ENCODE assay signal across 15 mouse cellular contexts in genomic region chr1:169385740-169386424, GRCm38 (mm10).
DNase-seq lines count a peak whose midpoint lies in the region; ATAC-seq and TF ChIP-seq lines count a peak whose summit lies in the region.
"Had no signal": no experiment of that assay in that cellular context is flagged by ENCODE, and none has a peak within 500 bp of the region (broad histone marks: within the 10 kb centered on the region; RNA-seq: fewer than 3 reads in every experiment).

No protein-coding gene starts in this region.

- H3K4me1 ChIP-seq in forebrain, embryonic 14.5 days (ENCODE audit: control insufficient read depth, insufficient read depth, low read length), result no peaks in the 10 kb centered on the region
- H3K4me1 ChIP-seq in forebrain, embryonic 10.5 days, result peaks cover 5% of the 10 kb centered on the region
- no peaks in the 10 kb centered on the region for H3K4me1 ChIP-seq in kidney, postnatal 0 days (replicated peaks; ENCODE audit: insufficient read depth, low read length)
- H3K4me1 ChIP-seq in hindbrain, embryonic 16.5 days (ENCODE audit: control insufficient read depth, insufficient read depth, low read depth, low read length), result no peaks in the 10 kb centered on the region; the same call in 1 of the 2 replicates
- H3K4me1 ChIP-seq in midbrain, embryonic 16.5 days (ENCODE audit: control insufficient read depth, insufficient read depth, low read length), result peaks cover 8% of the 10 kb centered on the region
- H3K4me1 ChIP-seq: limb, embryonic 12.5 days had no signal

- no peaks in the 10 kb centered on the region for H3K27me3 ChIP-seq in forebrain, embryonic 14.5 days (replicated peaks; ENCODE audit: control insufficient read depth, insufficient read depth, low read length)
- no peaks in the 10 kb centered on the region for H3K27me3 ChIP-seq in forebrain, embryonic 10.5 days (ENCODE audit: poor library complexity, severe bottlenecking)
- no peaks in the 10 kb centered on the region for H3K27me3 ChIP-seq in kidney, postnatal 0 days (ENCODE audit: insufficient read depth, low read length)
- no peaks in the 10 kb centered on the region; the same call in none of the 2 replicates for H3K27me3 ChIP-seq in hindbrain, embryonic 16.5 days (replicated peaks; ENCODE audit: control insufficient read depth, insufficient read depth, low read length)
- H3K27me3 ChIP-seq in midbrain, embryonic 16.5 days (ENCODE audit: control insufficient read depth, insufficient read depth, low read depth, low read length), result no peaks in the 10 kb centered on the region
- H3K27me3 ChIP-seq: limb, embryonic 12.5 days had no signal

- H3K36me3 ChIP-seq in forebrain, embryonic 14.5 days (ENCODE audit: control insufficient read depth, insufficient read depth, low read length), result no peaks in the 10 kb centered on the region
- no peaks in the 10 kb centered on the region for H3K36me3 ChIP-seq in forebrain, embryonic 10.5 days (replicated peaks)
- H3K36me3 ChIP-seq in kidney, postnatal 0 days (ENCODE audit: insufficient read depth, low read length), result no peaks in the 10 kb centered on the region
- H3K36me3 ChIP-seq in hindbrain, embryonic 16.5 days (ENCODE audit: control insufficient read depth, insufficient read depth, low read length), result no peaks in the 10 kb centered on the region
- H3K36me3 ChIP-seq in midbrain, embryonic 16.5 days (ENCODE audit: control insufficient read depth, insufficient read depth, low read length), result no peaks in the 10 kb centered on the region
- H3K36me3 ChIP-seq: limb, embryonic 12.5 days had no signal

- DNase-seq in forebrain, embryonic 14.5 days (ENCODE audit: low spot score), result peak; percentile 17
- DNase-seq in forebrain, embryonic 10.5 days (ENCODE audit: extremely low spot score, low spot score), result no peak
- DNase-seq in kidney, postnatal 0 days (ENCODE audit: low spot score), result peak; percentile 19
- DNase-seq in kidney, adult 8-10 months, result no peak
- DNase-seq in adrenal gland, adult 2 months, result no peak
- DNase-seq in urinary bladder, adult 2 months (ENCODE audit: low spot score), result no peak
- DNase-seq: cerebellum, adult 18-20 months; heart, adult 11 months; lung, postnatal 36 days; retina, postnatal 1 day had no signal

- H3K9ac ChIP-seq in forebrain, embryonic 14.5 days (ENCODE audit: low read length), result no peak overlapping the region
- no peak overlapping the region for H3K9ac ChIP-seq in kidney, postnatal 0 days (ENCODE audit: low read depth, low read length)
- no peak overlapping the region for H3K9ac ChIP-seq in hindbrain, embryonic 16.5 days (ENCODE audit: low read depth, low read length)
- no peak overlapping the region for H3K9ac ChIP-seq in midbrain, embryonic 16.5 days (ENCODE audit: low read depth, low read length)
- H3K9ac ChIP-seq: limb, embryonic 12.5 days had no signal

- WGBS in forebrain, embryonic 14.5 days, result 85% methylated on average over 10 of the region's 10 CpGs
- 95% methylated on average over 10 of the region's 10 CpGs for WGBS in forebrain, embryonic 10.5 days
- WGBS in kidney, postnatal 0 days, result 45% methylated on average over 10 of the region's 10 CpGs
- 46% methylated on average over 10 of the region's 10 CpGs for WGBS in hindbrain, embryonic 16.5 days
- 51% methylated on average over 9 of the region's 10 CpGs for WGBS in midbrain, embryonic 16.5 days

- no peak for TF ChIP-seq CTCF in kidney, postnatal 0 days (IDR thresholded peaks at IDR 0.05; ENCODE audit: low read depth)

- H3K9me3 ChIP-seq in forebrain, embryonic 14.5 days (replicated peaks; ENCODE audit: control insufficient read depth, low read length), result no peaks in the 10 kb centered on the region
- H3K9me3 ChIP-seq in forebrain, embryonic 10.5 days, result no peaks in the 10 kb centered on the region
- H3K9me3 ChIP-seq in kidney, postnatal 0 days (replicated peaks; ENCODE audit: low read length), result no peaks in the 10 kb centered on the region
- no peaks in the 10 kb centered on the region for H3K9me3 ChIP-seq in hindbrain, embryonic 16.5 days (ENCODE audit: control insufficient read depth, low read length)
- H3K9me3 ChIP-seq in midbrain, embryonic 16.5 days (replicated peaks; ENCODE audit: control insufficient read depth, low read length, poor library complexity, severe bottlenecking), result no peaks in the 10 kb centered on the region
- H3K9me3 ChIP-seq: limb, embryonic 12.5 days had no signal

- no peak overlapping the region for H3K4me3 ChIP-seq in forebrain, embryonic 14.5 days (ENCODE audit: low read depth, low read length)
- no peak overlapping the region for H3K4me3 ChIP-seq in forebrain, embryonic 10.5 days
- H3K4me3 ChIP-seq in kidney, postnatal 0 days (replicated peaks; ENCODE audit: low read depth, low read length), result no peak overlapping the region
- H3K4me3 ChIP-seq in hindbrain, embryonic 16.5 days (ENCODE audit: low read length), result no peak overlapping the region
- no peak overlapping the region for H3K4me3 ChIP-seq in midbrain, embryonic 16.5 days (ENCODE audit: low read depth, low read length)
- H3K4me3 ChIP-seq: left cerebral cortex, adult 2 months; limb, embryonic 12.5 days had no signal

- no peak overlapping the region for H3K4me2 ChIP-seq in forebrain, embryonic 14.5 days (ENCODE audit: low read length)
- H3K4me2 ChIP-seq in kidney, postnatal 0 days (ENCODE audit: low read length), result no peak overlapping the region
- no peak overlapping the region for H3K4me2 ChIP-seq in hindbrain, embryonic 16.5 days (ENCODE audit: low read length)
- H3K4me2 ChIP-seq in midbrain, embryonic 16.5 days (ENCODE audit: low read length), result no peak overlapping the region
- H3K4me2 ChIP-seq: limb, embryonic 12.5 days had no signal

- no peak overlapping the region for H3K27ac ChIP-seq in forebrain, embryonic 14.5 days (ENCODE audit: low read depth, low read length)
- no peak overlapping the region for H3K27ac ChIP-seq in forebrain, embryonic 10.5 days
- no peak overlapping the region for H3K27ac ChIP-seq in kidney, postnatal 0 days
- H3K27ac ChIP-seq in hindbrain, embryonic 16.5 days (ENCODE audit: low read depth, low read length), result no peak overlapping the region; the same call in 1 of the 2 replicates
- H3K27ac ChIP-seq in midbrain, embryonic 16.5 days (ENCODE audit: low read length), result peak overlapping the region; percentile 47; the same call in 1 of the 2 replicates
- H3K27ac ChIP-seq: left cerebral cortex, adult 2 months; limb, embryonic 12.5 days had no signal

- ATAC-seq in forebrain, embryonic 14.5 days, result no peak
- no peak for ATAC-seq in kidney, postnatal 0 days (replicated peaks; ENCODE audit: low FRiP score, low read depth)
- peak; percentile 45; the same call in 1 of the 2 replicates for ATAC-seq in hindbrain, embryonic 16.5 days
- ATAC-seq in midbrain, embryonic 16.5 days, result peak; percentile 67
- ATAC-seq: Patski had no signal

Comparison
In these comparisons a context has a peak if more than half of its experiments do, and no peak if none do; other contexts are left out.
1. DNase-seq: peak in forebrain, embryonic 14.5 days (single experiment) and kidney, postnatal 0 days (single experiment); none in forebrain, embryonic 10.5 days (single experiment), kidney, adult 8-10 months (0 of 2), adrenal gland, adult 2 months (single experiment) and urinary bladder, adult 2 months (single experiment).
2. ATAC-seq: peak in hindbrain, embryonic 16.5 days (single experiment) and midbrain, embryonic 16.5 days (single experiment); none in forebrain, embryonic 14.5 days (single experiment) and kidney, postnatal 0 days (single experiment).